ENCODE assay signal across 38 mouse cellular contexts in genomic region chr14:75205363-75206051, GRCm38 (mm10). TPM values are rescaled to one million over a fixed set of nuclear protein-coding genes. Genes with fewer than 3 reads are reported as not detected.
"Had no signal": no experiment of that assay in that cellular context is flagged by ENCODE, and none has a peak within 500 bp of the region (broad histone marks: within the 10 kb centered on the region; RNA-seq: fewer than 3 reads in every experiment).

No protein-coding gene starts in this region.

- DNase-seq: gastrocnemius, adult 2 months; gastrocnemius, postnatal 10 days; gastrocnemius, postnatal 25 days; heart, adult 18-20 months; heart, postnatal 10 days; heart, postnatal 4 days; kidney, adult 11 months; kidney, adult 2 months; kidney, adult 9 months; kidney, postnatal 14 days; kidney, postnatal 36 days; layer of hippocampus, adult 9-11 months; layer of hippocampus, postnatal 36 days; left cerebral cortex, postnatal 4 days had no signal

- H3K4me3 ChIP-seq: gastrocnemius, adult 2 months; heart, embryonic 10.5 days; heart, embryonic 12.5 days; hindbrain, embryonic 10.5 days; kidney, embryonic 15.5 days; limb, embryonic 13.5 days; limb, embryonic 15.5 days had no signal

- H3K36me3 ChIP-seq: hindbrain, embryonic 10.5 days; kidney, embryonic 15.5 days; limb, embryonic 13.5 days; limb, embryonic 15.5 days had no signal

- H3K4me2 ChIP-seq: heart, embryonic 12.5 days; hindbrain, embryonic 14.5 days; kidney, embryonic 15.5 days; limb, embryonic 13.5 days; limb, embryonic 15.5 days had no signal

- H3K9ac ChIP-seq: heart, embryonic 12.5 days; hindbrain, embryonic 14.5 days; kidney, embryonic 15.5 days; limb, embryonic 13.5 days; limb, embryonic 15.5 days had no signal

- H3K27ac ChIP-seq: gastrocnemius, adult 2 months; heart, embryonic 10.5 days; hindbrain, embryonic 10.5 days; hindbrain, embryonic 14.5 days; kidney, embryonic 15.5 days; kidney, postnatal 0 days; limb, embryonic 13.5 days; limb, embryonic 15.5 days had no signal

- H3K9me3 ChIP-seq: heart, embryonic 10.5 days; hindbrain, embryonic 10.5 days; kidney, embryonic 15.5 days; limb, embryonic 13.5 days; limb, embryonic 15.5 days had no signal

- ATAC-seq: hindbrain, embryonic 16.5 days; intestine, embryonic 16.5 days had no signal

- H3K4me1 ChIP-seq: heart, embryonic 10.5 days; heart, embryonic 12.5 days; kidney, embryonic 15.5 days; limb, embryonic 15.5 days had no signal

- H3K27me3 ChIP-seq: heart, embryonic 12.5 days; kidney, embryonic 15.5 days; limb, embryonic 13.5 days; limb, embryonic 15.5 days had no signal

RNA-seq across cellular contexts. Expression of gene Cpb2, which starts 36.6 kb away (rescaled TPM):
- total RNA-seq: gastrocnemius, adult 2 months; gastrocnemius, postnatal 10 days; gastrocnemius, postnatal 25 days; granulocyte monocyte progenitor cell, adult 5-6 weeks; heart, adult 18-20 months; heart, adult 8-10 months; heart, postnatal 10 days; heart, postnatal 25 days; heart, postnatal 4 days; layer of hippocampus, adult 18-20 months; layer of hippocampus, adult 8-10 months; layer of hippocampus, postnatal 14 days; layer of hippocampus, postnatal 36 days; left cerebral cortex, adult 18-20 months; left cerebral cortex, adult 8-10 months; left cerebral cortex, postnatal 10 days; left cerebral cortex, postnatal 25 days; left cerebral cortex, postnatal 4 days had no signal
- polyA plus RNA-seq: frontal cortex, adult 2 months; heart, embryonic 14.5 days; hindbrain, embryonic 10.5 days; hindbrain, embryonic 16.5 days; large intestine, adult 2 months; limb, embryonic 11.5 days; limb, embryonic 13.5 days had no signal
